Mouse (Mus musculus) bone marrow macrophage, adult 2 months (primary cell): ENCODE measurements around the gene Kat6b.

Source experiments
- CTCF ChIP-seq: IDR thresholded peaks from 2 replicates; pipeline ENCODE4 v1.5.1; 2012; ENCODE audit warnings: low read depth, mild to moderate bottlenecking, low read length, moderate library complexity
- POLR2A ChIP-seq: IDR thresholded peaks from 2 replicates; pipeline ENCODE4 v1.6.1; 2012; ENCODE audit warnings: mild to moderate bottlenecking, low read depth, low read length, borderline replicate concordance

- no peak for TF ChIP-seq POLR2A
- no peak for TF ChIP-seq CTCF
Observed at GRCm38 (mm10) chr14:21498361-21498996, 17.2 kb downstream of the Kat6b start.
